Mouse (Mus musculus) fibroblast of lung, adult 2 months (primary cell): Measurements from ENCODE around the gene Osgin1.
A peak's percentile ranks its signal among the peaks of the same experiment; 100 is the strongest.

Source experiments
- DNase-seq: peaks from one replicate; pipeline ENCODE4 v3.0.0-alpha.2; 2011; ENCODE audit warnings: low read depth

The Osgin1 gene

GRCm38 (mm10) chr8:119433582-119434174 is at the start of gene Osgin1:
TSS of gene Osgin1 (plus strand) at chr8:119434124.
- DNase-seq: no peak

GRCm38 (mm10) chr8:119384478-119384877 is 49.4 kb upstream of the Osgin1 start:
- peak; percentile 42 for DNase-seq

DNA sequence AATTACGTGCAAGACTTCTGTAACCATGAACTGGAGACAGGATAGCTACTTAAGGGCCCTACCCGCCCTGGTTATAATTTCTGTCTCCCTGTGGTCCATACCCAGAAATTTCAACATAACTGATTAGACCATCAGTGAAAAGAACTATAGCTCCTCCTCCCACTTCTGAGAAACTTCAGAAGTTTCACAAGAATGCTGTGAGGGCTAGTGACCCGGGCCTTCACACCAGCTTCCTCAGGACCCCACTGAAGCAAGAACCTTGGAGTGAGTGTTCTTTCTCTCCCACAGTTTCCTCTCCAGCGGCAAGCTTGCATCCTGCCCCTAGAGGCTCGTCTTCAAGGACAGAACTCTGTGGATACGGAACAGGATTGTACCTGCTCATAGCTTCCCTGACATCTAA is 48.1 kb upstream of the Osgin1 start:
- DNase-seq: no peak

- DNase-seq: no peak
Observed at GRCm38 (mm10) chr8:119386988-119387387, 46.9 kb upstream of the Osgin1 start.

GRCm38 (mm10) chr8:119394097-119394496 is 39.8 kb upstream of the Osgin1 start:
- DNase-seq: no peak

- peak; percentile 69 for DNase-seq
Observed at GRCm38 (mm10) chr8:119394524-119395026, 39.3 kb upstream of the Osgin1 start, which contains the start of gene Mlycd. TSS of gene Mlycd (plus strand) at chr8:119394878.

DNA sequence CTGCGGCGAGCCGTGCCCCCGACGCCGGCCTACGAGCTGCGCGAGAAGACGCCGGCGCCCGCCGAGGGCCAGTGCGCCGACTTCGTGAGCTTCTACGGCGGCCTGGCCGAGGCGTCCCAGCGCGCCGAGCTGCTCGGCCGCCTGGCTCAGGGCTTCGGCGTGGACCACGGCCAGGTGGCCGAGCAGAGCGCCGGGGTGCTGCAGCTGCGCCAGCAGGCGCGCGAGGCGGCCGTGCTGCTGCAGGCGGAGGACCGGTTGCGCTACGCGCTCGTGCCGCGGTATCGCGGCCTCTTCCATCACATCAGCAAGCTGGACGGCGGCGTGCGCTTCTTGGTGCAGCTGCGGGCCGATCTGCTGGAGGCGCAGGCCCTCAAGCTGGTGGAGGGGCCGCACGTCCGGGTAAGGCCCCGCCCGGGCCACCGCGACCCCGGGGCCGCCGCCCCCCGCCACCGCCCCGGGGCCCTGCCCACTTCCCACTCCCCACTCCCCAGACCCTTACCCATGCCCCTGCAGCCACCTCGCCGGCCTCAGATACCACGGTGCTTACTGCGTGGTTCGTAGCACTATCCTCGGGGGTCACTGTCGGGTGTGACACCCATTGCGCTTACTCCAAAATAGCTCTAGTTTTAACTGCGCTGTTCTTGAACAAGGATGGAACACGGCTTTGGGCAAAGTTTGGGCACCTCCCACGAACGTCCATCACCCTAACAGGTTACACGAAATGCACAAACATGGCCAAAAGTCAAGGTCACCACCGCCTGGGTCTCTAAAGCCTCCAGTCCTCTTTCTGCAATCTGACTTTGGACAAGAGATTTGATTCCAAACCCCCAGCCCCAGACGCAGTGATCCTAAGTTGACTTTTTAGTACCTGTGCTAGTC is 38.6 kb upstream of the Osgin1 start:
- DNase-seq: no peak

GRCm38 (mm10) chr8:119398558-119398957 is 35.4 kb upstream of the Osgin1 start:
- DNase-seq: no peak

DNA sequence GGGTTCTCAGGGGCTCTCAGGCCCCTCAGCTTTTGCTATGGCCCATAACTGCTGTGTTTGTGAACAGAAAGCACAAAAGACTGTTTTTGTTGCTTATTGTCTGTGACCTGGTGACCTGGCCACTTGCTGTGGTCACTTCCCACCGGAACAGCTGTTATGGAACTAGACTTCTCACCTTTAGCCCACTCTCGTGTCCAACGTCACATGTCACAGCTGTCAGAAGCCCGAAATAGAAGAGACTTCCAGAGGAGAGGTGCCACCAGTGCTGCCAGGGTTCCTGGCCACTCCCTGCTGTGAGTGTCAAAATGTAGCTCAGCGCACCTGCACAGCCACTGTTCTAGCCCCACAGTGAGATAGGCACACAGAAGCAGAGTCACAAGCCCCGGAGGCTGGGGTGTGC is 34.7 kb upstream of the Osgin1 start:
- no peak for DNase-seq

DNA sequence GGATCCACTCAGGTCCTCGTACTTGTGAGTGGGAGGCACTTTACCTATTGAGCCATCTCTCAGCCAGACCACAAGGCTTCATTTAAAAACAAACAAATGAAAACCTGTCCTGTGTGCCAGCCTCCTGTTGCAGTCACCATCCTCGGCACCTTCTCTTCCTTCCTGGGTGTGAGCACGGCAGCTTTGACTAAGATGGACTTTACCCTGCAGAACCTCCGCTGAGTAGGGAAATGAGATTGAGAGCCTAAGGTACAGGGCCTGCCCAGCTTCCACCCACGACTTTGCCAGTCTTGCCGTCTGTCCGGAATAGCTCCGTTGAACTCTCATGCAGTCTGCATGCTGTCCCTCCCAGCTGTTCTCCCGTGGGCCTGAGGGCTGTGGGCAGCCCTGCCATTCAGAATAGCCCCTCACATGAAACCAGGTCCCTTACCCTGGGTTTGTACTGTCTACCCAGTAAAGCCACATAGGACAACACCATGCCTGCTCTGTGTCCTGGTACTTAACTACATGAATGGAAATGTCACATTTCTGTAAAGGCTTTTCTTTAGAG is 33.7 kb upstream of the Osgin1 start:
- DNase-seq: no peak

GRCm38 (mm10) chr8:119400904-119401303 is 33.0 kb upstream of the Osgin1 start:
- no peak for DNase-seq

DNA sequence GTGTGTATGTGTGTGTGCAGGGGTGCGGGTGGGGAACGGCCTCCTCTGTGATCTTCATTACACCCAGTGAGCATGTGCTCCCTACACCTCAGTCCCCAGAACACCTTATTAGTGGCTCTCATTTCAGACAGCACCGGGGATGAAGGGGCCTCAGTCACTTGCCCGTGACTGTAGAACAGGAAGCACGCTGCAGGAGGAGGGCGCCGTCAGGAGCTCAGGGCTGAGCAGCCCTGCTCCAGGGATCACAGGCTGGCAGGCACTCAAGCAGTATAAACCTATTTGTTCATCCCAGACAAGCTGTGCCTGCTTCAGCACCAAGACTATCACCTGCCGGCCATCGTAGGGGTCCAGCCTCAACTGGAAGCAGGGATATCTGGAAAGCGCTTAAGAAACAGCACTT is 30.0 kb upstream of the Osgin1 start:
- DNase-seq: no peak

GRCm38 (mm10) chr8:119404648-119405047 is 29.3 kb upstream of the Osgin1 start:
- DNase-seq: no peak

DNA sequence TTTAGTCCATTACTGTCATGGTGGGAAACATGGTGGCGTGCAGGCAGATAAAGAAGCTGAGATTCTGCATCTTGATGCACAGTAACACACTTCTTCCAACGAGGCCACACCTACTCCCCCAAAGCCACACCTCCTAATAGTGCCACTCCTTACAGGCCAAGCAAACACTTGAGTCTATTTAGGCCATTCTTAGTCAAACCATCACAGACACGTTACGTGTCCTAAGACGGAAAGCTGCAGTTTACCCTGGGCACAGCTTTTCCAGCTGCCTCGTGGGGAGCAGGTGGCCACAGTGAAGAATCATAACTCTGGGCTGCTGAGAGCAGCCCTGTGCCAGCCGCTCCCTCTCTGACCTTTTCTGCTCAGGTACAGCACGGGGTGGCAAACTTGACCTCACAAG is 25.6 kb upstream of the Osgin1 start:
- no peak for DNase-seq

DNA sequence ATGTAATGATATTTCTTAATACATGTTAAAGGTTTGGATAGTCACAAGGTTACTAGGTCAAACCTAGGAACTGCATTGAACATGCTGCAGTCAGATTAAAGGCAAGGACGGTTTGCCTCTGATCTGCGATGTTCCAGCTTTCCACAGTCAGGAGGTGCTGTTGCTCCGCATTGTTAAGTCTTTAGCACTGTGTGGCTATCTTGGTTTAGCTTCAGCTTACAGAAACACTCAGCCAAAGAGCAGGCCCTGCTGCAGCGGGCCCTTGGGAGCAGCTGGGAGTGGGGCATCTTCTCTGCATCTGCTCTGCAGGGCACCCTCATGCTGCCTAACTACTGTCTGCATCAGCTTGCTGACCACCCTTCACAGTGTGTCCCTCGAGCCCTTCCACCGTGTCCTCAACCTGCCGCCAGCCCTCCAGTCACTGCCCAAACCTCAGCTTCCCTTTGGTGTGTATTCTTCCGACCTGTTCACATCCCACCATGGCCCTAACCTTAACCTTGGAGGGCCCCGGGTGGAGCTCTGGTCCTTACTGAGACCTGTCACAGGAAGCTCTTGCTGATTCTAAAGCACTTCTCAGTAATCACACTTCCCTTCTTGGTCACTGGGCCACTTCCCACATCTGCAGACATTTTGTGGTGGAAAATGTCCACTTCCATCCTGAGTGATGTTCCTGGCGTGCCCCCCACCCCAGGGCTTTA is 21.7 kb upstream of the Osgin1 start:
- no peak for DNase-seq

- no peak for DNase-seq
Observed at GRCm38 (mm10) chr8:119412735-119413498, 21.0 kb upstream of the Osgin1 start.

DNA sequence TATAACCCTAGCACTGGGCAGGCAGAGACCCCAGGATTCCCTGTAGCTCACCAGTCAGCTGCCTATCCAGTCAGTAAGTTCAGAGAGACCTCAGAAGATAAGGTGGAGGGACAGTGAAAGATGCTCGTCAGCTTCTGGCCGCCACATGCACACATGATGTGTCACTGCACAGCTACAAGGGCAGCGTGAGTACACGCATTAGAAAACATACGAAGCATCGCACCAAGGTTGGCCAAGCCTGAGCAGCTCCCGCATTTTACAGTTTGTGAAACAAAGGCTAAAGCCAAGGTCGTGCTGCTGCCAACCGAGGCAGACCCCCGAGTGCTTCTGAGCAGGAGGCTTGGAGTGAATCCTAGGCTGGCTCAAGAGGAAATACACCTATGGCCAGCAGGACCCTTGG is 20.3 kb upstream of the Osgin1 start:
- no peak for DNase-seq

GRCm38 (mm10) chr8:119420318-119420717 is 13.6 kb upstream of the Osgin1 start:
- no peak for DNase-seq

DNA sequence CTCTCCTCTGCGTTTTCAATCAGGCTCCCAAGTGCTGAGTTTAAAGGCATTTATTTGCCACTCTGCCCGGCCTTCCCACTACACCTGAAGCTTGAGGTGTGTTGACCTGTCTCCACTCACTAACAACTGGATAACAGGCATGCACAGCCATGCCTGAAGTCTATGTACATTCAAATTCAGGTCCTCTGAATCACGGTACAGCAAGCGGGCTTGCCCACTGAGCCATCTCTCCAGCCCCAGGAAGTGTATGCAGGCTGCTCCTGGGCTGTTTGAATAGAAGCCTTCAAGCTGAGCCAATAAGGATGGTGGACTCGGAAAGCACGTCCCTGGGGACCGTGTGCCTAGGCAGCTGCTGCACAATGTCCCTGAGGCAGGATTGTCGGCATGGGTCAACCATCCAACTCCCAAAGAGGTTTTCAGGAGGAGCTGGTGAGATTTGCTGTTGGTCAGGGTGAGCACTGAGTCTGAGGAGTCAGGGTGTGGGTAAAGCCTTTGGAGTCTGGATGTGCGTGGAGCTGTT is 12.3 kb upstream of the Osgin1 start:
- DNase-seq: no peak

- DNase-seq: peak; percentile 84
Observed at GRCm38 (mm10) chr8:119422123-119422711, 11.7 kb upstream of the Osgin1 start.

GRCm38 (mm10) chr8:119423631-119424141 is 10.2 kb upstream of the Osgin1 start:
- no peak for DNase-seq
